Mouse (Mus musculus) ES-Bruce4 (cell line): Measurements from ENCODE around the gene Iah1. TPM values are rescaled to one million over a fixed set of nuclear protein-coding genes. Genes with fewer than 3 reads are reported as not detected.

ENCODE experiments used
- H3K27ac ChIP-seq: 2 replicates; pipeline ENCODE4 v1.5.1; 2012; ENCODE audit warnings: low read length, inconsistent platforms; ENCODE audit not compliant: insufficient read depth
- H3K27me3 ChIP-seq: 2 replicates; pipeline ENCODE4 v1.6.1; 2012; ENCODE audit warnings: mild to moderate bottlenecking, low read length, inconsistent platforms; ENCODE audit not compliant: control insufficient read depth, poor library complexity, insufficient read depth, severe bottlenecking
- H3K36me3 ChIP-seq: 2 replicates; pipeline ENCODE4 v1.6.1; 2012; ENCODE audit warnings: inconsistent platforms, mild to moderate bottlenecking, low read length, moderate library complexity; ENCODE audit not compliant: control insufficient read depth, poor library complexity, insufficient read depth, severe bottlenecking
- H3K4me1 ChIP-seq: one replicate; pipeline ENCODE4 v1.8.1; 2011; ENCODE audit warnings: low read length; ENCODE audit not compliant: control insufficient read depth, insufficient read depth
- H3K4me3 ChIP-seq: 2 replicates; pipeline ENCODE4 v1.5.1; 2011; ENCODE audit warnings: low read depth, mild to moderate bottlenecking, low read length
- H3K9ac ChIP-seq: 2 replicates; pipeline ENCODE4 v1.6.1; 2012; ENCODE audit warnings: low read depth, mild to moderate bottlenecking, inconsistent platforms; ENCODE audit not compliant: poor library complexity, severe bottlenecking
- H3K9me3 ChIP-seq: replicated peaks from 2 replicates; pipeline ENCODE4 v1.6.1; 2012; ENCODE audit warnings: mild to moderate bottlenecking, low read length, inconsistent platforms; ENCODE audit not compliant: control insufficient read depth, poor library complexity, insufficient read depth, severe bottlenecking
- CTCF ChIP-seq: IDR thresholded peaks from one replicate; pipeline ENCODE4 v1.8.1; 2011; ENCODE audit warnings: low read depth, low read length
- EP300 ChIP-seq: IDR thresholded peaks from 2 replicates; pipeline ENCODE4 v1.6.1; 2011; ENCODE audit warnings: low read depth, low read length; ENCODE audit not compliant: insufficient read depth
- POLR2A ChIP-seq: IDR thresholded peaks from one replicate; pipeline ENCODE4 v1.8.1; 2011; ENCODE audit warnings: low read length; ENCODE audit not compliant: insufficient read depth
- polyA plus RNA-seq: library from polyadenylated mRNA; stranded (reverse); fragments of >200 nt; gene quantifications from 2 replicates; pipeline ENCODE4 v1.2.4, GENCODE M21; 2011; ENCODE audit warnings: low read depth; ENCODE audit not compliant: missing spikeins, insufficient read depth, insufficient read length

Iah1 gene
- 30.0 and 32.5 TPM in 2 replicates for polyA plus RNA-seq

DNA sequence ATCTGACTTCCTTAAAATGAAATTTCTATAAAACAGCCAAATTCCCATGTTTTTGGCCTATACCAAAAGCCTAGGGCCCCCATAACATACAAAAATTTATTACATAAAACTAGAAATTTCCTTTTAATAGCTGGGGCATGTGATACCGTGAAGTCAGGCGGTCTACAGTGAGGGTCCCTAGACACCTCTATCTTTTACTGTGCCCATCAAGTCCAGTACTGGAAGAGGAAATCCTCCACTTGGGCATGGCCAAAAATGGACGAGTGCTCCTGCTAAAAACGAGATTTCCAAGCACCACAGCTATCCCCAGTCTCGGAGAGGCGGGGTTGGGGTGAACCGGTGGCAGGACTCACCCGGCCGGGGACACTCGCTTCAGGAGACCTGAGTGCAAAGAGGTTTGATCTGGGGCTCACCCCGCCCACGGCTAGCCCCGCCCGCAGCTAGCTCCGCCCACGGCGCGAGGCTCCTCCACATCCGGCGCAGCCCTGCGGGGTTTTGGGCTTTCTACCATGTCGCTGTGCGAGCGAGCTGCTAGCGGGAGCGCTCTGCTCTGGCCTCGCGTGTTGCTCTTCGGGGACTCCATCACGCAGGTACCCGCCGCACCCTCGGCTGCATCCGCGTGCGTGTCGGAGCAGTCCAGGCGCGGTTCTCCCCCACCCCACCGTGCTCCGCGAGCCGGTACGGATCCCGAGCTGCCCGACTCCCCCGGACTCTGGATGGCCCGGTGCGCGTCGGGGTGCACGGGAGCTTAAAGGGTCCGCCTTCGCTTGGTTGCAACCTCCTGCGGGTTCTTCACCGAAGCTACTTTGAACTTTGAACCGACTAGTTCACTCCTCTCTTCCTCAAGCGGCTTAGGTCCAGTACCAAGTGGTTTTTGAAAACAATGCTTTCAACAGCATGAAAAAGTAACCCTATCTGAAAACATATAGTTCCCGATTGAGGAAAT is at the start of gene Iah1:
TSS of gene Iah1 (plus strand) at position 467 of the 946 bp plus-strand sequence.
- TF ChIP-seq POLR2A (peak; percentile 90), CTCF (no peak)
- peaks cover 16% of the 10 kb centered on the region for H3K36me3 ChIP-seq

DNA sequence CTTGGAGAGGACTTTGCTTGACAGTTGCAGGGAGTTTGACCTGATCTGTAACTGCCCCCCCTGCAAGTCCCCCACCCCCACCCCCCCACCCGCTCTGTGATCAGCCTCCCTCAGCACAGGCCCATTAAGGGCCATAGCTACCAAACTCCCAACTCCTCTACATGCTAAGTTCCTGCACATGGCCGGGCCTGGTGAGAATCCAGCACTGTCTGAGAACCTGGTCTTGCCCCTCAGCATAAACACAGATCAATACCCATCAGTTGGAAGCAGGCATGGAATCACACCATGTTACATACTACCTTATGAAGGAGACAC is 49.4 kb upstream of the Iah1 start:
- no peaks in the 10 kb centered on the region for H3K27me3 ChIP-seq
- no peak overlapping the region for H3K9ac ChIP-seq
- H3K4me3 ChIP-seq: no peak overlapping the region
- H3K9me3 ChIP-seq: no peaks in the 10 kb centered on the region
- no peak overlapping the region for H3K27ac ChIP-seq
- peaks cover 5% of the 10 kb centered on the region for H3K4me1 ChIP-seq
- peaks cover 3% of the 10 kb centered on the region; the same call in 1 of the 2 replicates for H3K36me3 ChIP-seq
- TF ChIP-seq EP300 (no peak), POLR2A (no peak), CTCF (no peak)

More for the DNA sequence above, at the start of gene Iah1:
- Histone ChIP-seq H3K27me3 (no peaks in the 10 kb centered on the region), H3K27ac (no peak within 1 kb of the TSS), H3K4me1 (no peaks in the 10 kb centered on the region), H3K9me3 (no peaks in the 10 kb centered on the region), H3K4me3 (peak within 1 kb of the TSS; percentile 67), H3K9ac (peak within 1 kb of the TSS; percentile 55)

DNA sequence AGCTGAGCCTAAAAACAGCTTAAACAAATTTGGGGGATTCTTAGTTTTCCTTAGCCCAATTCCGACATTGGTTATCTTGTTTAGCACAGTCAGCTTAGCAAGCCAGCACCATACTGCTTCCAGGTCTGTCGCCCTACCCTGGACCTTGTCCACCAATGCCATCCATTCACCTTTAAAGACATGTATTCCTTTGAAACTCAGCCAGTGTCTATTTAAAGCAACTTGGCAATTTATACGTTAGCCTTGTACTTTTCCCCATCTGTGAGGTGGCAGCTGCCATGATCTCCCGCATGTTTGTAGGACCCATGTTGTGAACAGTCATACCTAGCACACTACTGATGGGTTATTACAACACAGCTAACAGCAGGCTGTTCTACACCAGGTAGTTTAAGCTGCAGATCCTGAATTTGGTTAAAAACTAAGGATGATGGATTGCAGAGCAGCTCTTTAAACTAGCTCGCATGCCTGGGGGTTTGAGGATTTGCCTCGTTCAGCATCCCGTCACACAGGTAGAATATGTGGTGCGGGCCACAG is 48.0 kb upstream of the Iah1 start:
- no peaks in the 10 kb centered on the region for H3K9me3 ChIP-seq
- no peaks in the 10 kb centered on the region for H3K27me3 ChIP-seq
- no peak overlapping the region for H3K9ac ChIP-seq
- H3K27ac ChIP-seq: no peak overlapping the region
- peaks cover 5% of the 10 kb centered on the region; the same call in 1 of the 2 replicates for H3K36me3 ChIP-seq
- peaks cover 5% of the 10 kb centered on the region for H3K4me1 ChIP-seq
- no peak overlapping the region for H3K4me3 ChIP-seq
- TF ChIP-seq CTCF (no peak), POLR2A (no peak), EP300 (no peak)

DNA sequence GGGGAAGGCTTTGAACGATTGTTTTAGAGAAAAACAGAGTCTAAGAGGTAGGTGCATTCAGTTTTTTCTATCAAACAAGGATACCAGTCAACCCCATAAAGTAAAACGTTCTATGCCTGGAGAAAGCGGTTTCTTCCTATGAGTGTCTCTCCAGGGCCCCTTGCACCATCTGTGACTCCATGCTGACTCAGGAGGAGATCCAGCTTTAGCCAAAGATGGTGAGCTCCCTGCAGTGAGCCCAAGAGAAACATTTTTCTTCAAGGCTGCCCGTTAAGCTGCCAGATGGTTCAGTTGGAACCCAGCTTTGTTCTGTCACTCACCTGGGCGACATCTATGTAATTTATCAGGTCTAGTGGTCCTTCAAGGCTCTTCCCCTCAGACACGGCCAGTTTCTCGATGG is 41.7 kb upstream of the Iah1 start:
- Histone ChIP-seq H3K27ac (no peak overlapping the region), H3K4me1 (no peaks in the 10 kb centered on the region), H3K36me3 (peaks cover 10% of the 10 kb centered on the region), H3K9me3 (peaks cover 11% of the 10 kb centered on the region), H3K4me3 (no peak overlapping the region), H3K9ac (no peak overlapping the region), H3K27me3 (no peaks in the 10 kb centered on the region)
- TF ChIP-seq POLR2A (no peak), EP300 (no peak), CTCF (no peak)

DNA sequence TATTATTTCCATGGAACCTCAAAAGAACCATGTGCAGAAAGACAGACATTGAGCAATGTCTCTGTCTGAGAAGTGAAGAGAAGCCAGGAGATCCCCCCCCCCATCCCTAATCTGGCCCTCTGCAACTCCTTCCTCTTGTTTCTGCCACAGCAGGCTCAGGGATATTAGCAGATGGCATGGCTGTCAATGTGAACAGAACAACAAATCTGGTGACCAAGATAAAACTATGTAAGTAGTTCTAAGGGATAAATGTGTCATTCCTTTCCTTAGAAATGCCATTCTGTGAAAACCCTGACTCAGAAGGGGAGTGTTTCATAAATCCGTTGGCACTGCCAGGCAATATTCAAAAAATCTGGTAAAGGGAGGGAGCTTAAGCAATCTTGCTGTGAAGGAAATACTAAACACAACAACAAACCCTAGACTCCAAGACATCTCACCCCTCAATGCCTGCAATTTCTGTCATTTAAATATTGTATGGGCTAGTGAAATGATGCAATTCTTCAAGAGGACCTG is 38.8 kb upstream of the Iah1 start:
- Histone ChIP-seq H3K36me3 (peaks cover 5% of the 10 kb centered on the region; the same call in 1 of the 2 replicates), H3K27me3 (no peaks in the 10 kb centered on the region), H3K9ac (no peak overlapping the region), H3K4me1 (no peaks in the 10 kb centered on the region), H3K4me3 (no peak overlapping the region), H3K27ac (no peak overlapping the region), H3K9me3 (peaks cover 11% of the 10 kb centered on the region)
- TF ChIP-seq EP300: no peak
- no peak for TF ChIP-seq CTCF
- no peak for TF ChIP-seq POLR2A
